Mouse (Mus musculus) ES-Bruce4 (cell line): ENCODE data around the gene Cfap299.

Experiments
- CTCF ChIP-seq: IDR thresholded peaks from one replicate; pipeline ENCODE4 v1.8.1; 2011; ENCODE audit warnings: low read depth, low read length
- EP300 ChIP-seq: IDR thresholded peaks from 2 replicates; pipeline ENCODE4 v1.6.1; 2011; ENCODE audit warnings: low read depth, low read length; ENCODE audit not compliant: insufficient read depth
- POLR2A ChIP-seq: IDR thresholded peaks from one replicate; pipeline ENCODE4 v1.8.1; 2011; ENCODE audit warnings: low read length; ENCODE audit not compliant: insufficient read depth

DNA sequence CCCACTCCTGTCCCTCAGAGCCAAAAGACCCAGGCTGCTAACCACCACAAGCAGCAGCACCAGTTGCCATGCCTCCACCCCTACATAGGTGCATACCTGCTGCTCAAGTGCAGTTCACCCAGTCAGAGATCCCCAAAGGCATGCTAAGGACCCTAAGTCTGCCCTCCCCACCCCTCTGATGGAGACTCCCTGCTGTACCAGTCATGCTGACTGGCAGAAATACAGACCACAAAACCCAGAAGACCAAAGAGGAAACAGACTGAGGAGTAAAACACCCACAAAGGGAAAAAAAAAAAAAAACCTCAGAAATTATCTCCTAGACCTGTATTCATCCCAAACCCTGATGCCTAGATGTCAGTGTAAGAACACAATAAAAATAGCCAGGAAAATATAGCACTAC lies 256.8 kb downstream of the Cfap299 start:
- TF ChIP-seq POLR2A, result no peak
- TF ChIP-seq CTCF, result no peak
- no peak for TF ChIP-seq EP300
